19 mouse cellular contexts compared by ENCODE assay signal in genomic region chr7:115915338-115915737, GRCm38 (mm10).
"Had no signal": no experiment of that assay in that cellular context is flagged by ENCODE, and none has a peak within 500 bp of the region (broad histone marks: within the 10 kb centered on the region; RNA-seq: fewer than 3 reads in every experiment).

No protein-coding gene starts in this region.

- H3K36me3 ChIP-seq: midbrain, embryonic 10.5 days; midbrain, embryonic 12.5 days; neural tube, embryonic 13.5 days; neural tube, embryonic 15.5 days had no signal

- H3K27me3 ChIP-seq: midbrain, embryonic 12.5 days; neural tube, embryonic 13.5 days; neural tube, embryonic 15.5 days had no signal

- H3K4me2 ChIP-seq: lung, embryonic 14.5 days; midbrain, embryonic 12.5 days; neural tube, embryonic 13.5 days; neural tube, embryonic 15.5 days had no signal

- H3K27ac ChIP-seq: midbrain, embryonic 10.5 days; midbrain, embryonic 12.5 days; neural tube, embryonic 13.5 days; neural tube, embryonic 15.5 days had no signal

- H3K9ac ChIP-seq: lung, embryonic 14.5 days; midbrain, embryonic 12.5 days; neural tube, embryonic 13.5 days; neural tube, embryonic 15.5 days had no signal

- DNase-seq: lung, adult 18-20 months; lung, embryonic 14.5 days; lung, postnatal 10 days; lung, postnatal 4 days; midbrain, embryonic 14.5 days; retina, postnatal 1 day; right cerebral cortex, adult 18-20 months; right cerebral cortex, postnatal 25 days; right cerebral cortex, postnatal 4 days; spleen, adult 18-20 months; thymus, adult 18-20 months; thymus, postnatal 14 days; thymus, postnatal 36 days had no signal

- H3K4me3 ChIP-seq: midbrain, embryonic 10.5 days; midbrain, embryonic 12.5 days; myocyte; neural tube, embryonic 13.5 days; neural tube, embryonic 15.5 days had no signal

- H3K9me3 ChIP-seq: midbrain, embryonic 10.5 days; midbrain, embryonic 12.5 days; neural tube, embryonic 13.5 days; neural tube, embryonic 15.5 days had no signal

- ATAC-seq: midbrain, embryonic 16.5 days had no signal
